Mouse (Mus musculus) left cerebral cortex, adult 2 months (tissue): ENCODE measurements at regions not wholly inside any gene's neighbourhood (a gene's known extent, or its start where the extent isn't known, plus 50 kb on each side); places are given as distances from the start of the nearest gene placed in this dataset.

Experiments
- DNase-seq, 2 experiments: peaks; one replicate each; pipeline ENCODE4 v3.0.0; 2021 to 2022; ENCODE audit warnings: low spot score in 2 of 2, mixed read lengths in 1 of 2; ENCODE audit errors: extremely low spot score in 1 of 2
- H3K27ac ChIP-seq: fragments of 200-600 bp; 2 replicates; pipeline ENCODE4 v1.8.1; 2022
- H3K4me3 ChIP-seq: fragments of 200-600 bp; 2 replicates; pipeline ENCODE4 v1.8.1; 2022
- CTCF ChIP-seq: fragments of 200-600 bp; IDR thresholded peaks from 2 replicates; pipeline ENCODE4 v1.8.1; 2022; ENCODE audit warnings: antibody characterized with exemption, mild to moderate bottlenecking, moderate library complexity
- intact Hi-C: fragments of 180-260 bp; cut with DNase I; formaldehyde crosslinking; loops from one replicate; pipeline ENCODE4 v1.15.1; 2025

- no peak for DNase-seq
- intact Hi-C loops, result loop anchor here (5.0 to 10.0 kb wide), 5 partner anchors 185 to 1160 kb away; no protein-coding TSS in a partner anchor
These were observed 243.4 kb upstream of the Brinp1 start for GRCm38 (mm10) chr4:69197577-69197976.

GRCm38 (mm10) chr4:69196094-69196493, 241.9 kb upstream of the Brinp1 start:
- H3K4me3 ChIP-seq, result peak overlapping the region; percentile 41
- DNase-seq, result no peak
- intact Hi-C loops, result loop anchor here (5.0 to 10.0 kb wide), 5 partner anchors 186 to 1161 kb away; no protein-coding TSS in a partner anchor
- H3K27ac ChIP-seq, result peak overlapping the region; percentile 88
- TF ChIP-seq CTCF, result no peak

More at GRCm38 (mm10) chr4:69197577-69197976, 243.4 kb upstream of the Brinp1 start:
- peak overlapping the region; percentile 61 for H3K27ac ChIP-seq
- TF ChIP-seq CTCF, result no peak
- H3K4me3 ChIP-seq, result no peak overlapping the region

- peak; percentile 84 for TF ChIP-seq CTCF
- Histone ChIP-seq H3K27ac (peak overlapping the region; percentile 88), H3K4me3 (peak overlapping the region; percentile 41)
- intact Hi-C loops, result loop anchor here (2.0 to 10.0 kb wide), 6 partner anchors 187 to 1162 kb away; no protein-coding TSS in a partner anchor
- peak; percentile 74 to 77 for DNase-seq
These were observed 241.4 kb upstream of the Brinp1 start for GRCm38 (mm10) chr4:69195645-69196044.
